Mouse (Mus musculus) adipose tissue, adult 10 weeks (tissue): ENCODE measurements around the gene Slc25a17. TPM values are rescaled to one million over a fixed set of nuclear protein-coding genes. Genes with fewer than 3 reads are reported as not detected.

Source experiments
- polyA plus RNA-seq: library from polyadenylated mRNA; stranded (reverse); fragments of 350-450 nt; fragmentation: Illumina TruSeq; extraction: RNeasy Lipid Tissue Mini Kit (QIAGEN cat#74804); gene quantifications from one replicate; pipeline ENCODE4 v1.2.3, GENCODE M21; 2014; ENCODE audit warnings: low read depth, low replicate concordance

Slc25a17 gene
- polyA plus RNA-seq, result 51.3 TPM

GRCm38 (mm10) chr15:81360345-81361021, at the start of gene Slc25a17:
Slc25a17 (minus strand) TSS chr15:81360812.

GRCm38 (mm10) chr15:81408199-81408598, 47.6 kb upstream of the Slc25a17 start, which contains the start of gene Dnajb7:
Dnajb7 (minus strand) TSS chr15:81408299.

GRCm38 (mm10) chr15:81399638-81400315, 39.2 kb upstream of the Slc25a17 start, which contains the start of the genes St13 and Xpnpep3:
St13 (minus strand) TSS chr15:81400077.
Xpnpep3 (plus strand) TSS chr15:81400138.

Other genes with a start within 250 kb of the Slc25a17 start
- gene Mrtfa, start 170.1 kb downstream of the Slc25a17 start, polyA plus RNA-seq, result 13.0 TPM
- gene Mchr1, start 125.3 kb downstream of the Slc25a17 start, polyA plus RNA-seq, result 1.4 TPM
- gene St13, start 39.3 kb upstream of the Slc25a17 start, polyA plus RNA-seq, result 154 TPM
- 11.3 TPM for gene Xpnpep3, start 39.3 kb upstream of the Slc25a17 start, polyA plus RNA-seq
- gene Dnajb7, start 47.5 kb upstream of the Slc25a17 start, polyA plus RNA-seq, result 4.2 TPM
- gene Rbx1, start 105.5 kb upstream of the Slc25a17 start, polyA plus RNA-seq, result 85.1 TPM
- gene Ep300, start 224.5 kb upstream of the Slc25a17 start, polyA plus RNA-seq, result 22.4 TPM